Mouse (Mus musculus): ENCODE measurements at regions not wholly inside any gene's neighbourhood (a gene's known extent, or its start where the extent isn't known, plus 50 kb on each side); places are given as distances from the start of the nearest gene placed in this dataset.
"Not testable (repeated sequence)": the region's sequence is repeated elsewhere in the genome, so short reads cannot be mapped to it uniquely, and the experiment has no call there.

GRCm38 (mm10) chr13:111904616-111905212 is 95.9 kb upstream of the Map3k1 start:
- no peak for DNase-seq (ENCODE audit: low read depth, low spot score)

GRCm38 (mm10) chr13:111905213-111905701 is 96.5 kb upstream of the Map3k1 start:
- DNase-seq (ENCODE audit: low read depth, low spot score), result peak; percentile 89

DNA sequence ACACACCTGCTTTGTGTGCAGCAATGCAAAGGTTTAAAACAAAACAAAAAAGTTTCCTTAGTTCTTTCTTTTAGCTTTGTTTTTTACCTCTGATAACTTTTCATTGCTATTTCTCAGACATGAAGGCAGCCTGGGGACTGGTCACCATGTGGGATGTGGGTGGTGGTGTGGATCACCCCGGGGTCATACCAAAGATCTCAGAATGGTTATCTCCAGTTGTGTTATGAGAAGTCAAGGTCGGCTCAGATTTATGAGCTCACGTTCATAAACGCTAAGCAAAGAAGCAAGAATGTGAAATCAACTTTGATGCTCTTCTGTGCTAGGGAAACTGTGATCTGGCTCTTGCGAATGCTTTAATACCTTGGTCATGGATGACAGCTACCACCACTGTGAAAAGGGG is 102.3 kb upstream of the Map3k1 start:
- DNase-seq (ENCODE audit: low read depth, low spot score), result no peak

GRCm38 (mm10) chr13:111911661-111912312 is 103.0 kb upstream of the Map3k1 start:
- peak; percentile 61 for DNase-seq (ENCODE audit: low read depth, low spot score)

DNA sequence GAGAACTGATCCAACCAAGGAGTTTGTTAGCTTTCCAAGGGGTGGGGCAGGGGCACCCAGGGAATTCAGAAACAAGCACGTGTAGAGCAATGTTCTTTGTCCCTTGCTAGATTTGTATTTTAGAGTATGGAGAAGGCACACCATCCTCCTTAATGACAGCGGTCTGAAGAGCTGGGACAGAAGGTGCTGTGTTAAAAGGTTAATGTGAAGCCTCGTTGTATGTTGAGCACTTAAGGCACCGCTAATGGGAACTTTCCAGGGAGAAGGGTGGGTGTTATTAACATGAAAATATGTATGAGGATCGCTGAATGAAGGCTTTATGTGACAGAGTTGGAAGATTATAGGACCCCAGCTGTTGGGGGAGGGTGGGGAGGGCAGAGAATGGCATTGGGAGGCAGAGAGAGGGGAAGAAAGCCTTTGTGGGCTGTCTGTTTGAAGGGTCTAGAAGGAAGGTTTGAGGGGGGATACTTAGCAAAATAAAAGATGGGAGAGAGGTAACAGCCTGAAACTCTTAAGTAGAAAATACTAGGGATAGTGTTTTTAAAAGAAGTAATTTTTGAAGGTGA is 105.6 kb upstream of the Map3k1 start:
- DNase-seq (ENCODE audit: low read depth, low spot score), result no peak

GRCm38 (mm10) chr13:111919417-111919816 is 110.6 kb upstream of the Map3k1 start:
- not testable (repeated sequence) for DNase-seq (ENCODE audit: low read depth, low spot score)

DNA sequence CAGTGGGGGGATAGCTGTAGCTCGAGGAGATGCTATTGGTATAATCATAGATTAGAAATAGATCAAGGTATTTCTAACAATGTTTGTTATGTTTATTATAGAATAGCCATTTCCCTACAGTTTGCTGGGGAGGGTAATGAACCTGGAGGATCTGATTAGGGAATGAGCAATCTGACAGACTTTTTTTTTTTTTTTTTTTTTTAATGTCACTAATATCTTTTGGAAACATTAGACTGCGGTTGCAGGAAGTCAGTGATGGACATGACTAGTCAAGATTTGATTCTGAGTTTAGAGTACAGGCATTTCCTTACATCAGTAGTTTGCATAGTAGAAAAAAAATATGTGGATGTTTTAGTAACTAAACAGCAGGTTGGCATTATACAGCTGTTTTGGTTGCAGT is 111.7 kb upstream of the Map3k1 start:
- DNase-seq (ENCODE audit: low read depth, low spot score), result no peak

- no peak for DNase-seq (ENCODE audit: low read depth, low spot score)
Measured at GRCm38 (mm10) chr13:111921142-111922035, 112.6 kb upstream of the Map3k1 start.

DNA sequence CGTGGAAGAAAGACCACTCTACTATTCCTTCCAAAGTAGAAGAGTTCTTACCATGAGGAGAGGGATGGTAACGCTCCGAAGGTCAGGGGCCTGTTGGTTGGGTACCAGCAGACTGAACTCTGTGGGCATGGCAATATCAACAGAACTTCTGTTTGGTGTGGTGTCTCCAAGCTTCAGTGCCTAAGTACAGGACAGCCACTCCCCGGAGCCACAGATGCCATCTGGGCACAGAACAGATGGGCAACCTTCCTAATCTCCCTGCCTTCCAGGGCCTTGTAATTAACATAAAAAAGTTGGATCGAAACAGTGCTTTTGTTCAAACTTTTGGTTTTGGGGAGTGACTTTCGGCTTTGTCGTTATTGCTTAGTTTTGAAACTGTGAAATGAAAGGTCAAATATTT is 116.6 kb upstream of the Map3k1 start:
- no peak for DNase-seq (ENCODE audit: low read depth, low spot score)

GRCm38 (mm10) chr13:111926801-111927200 is 118.0 kb upstream of the Map3k1 start:
- DNase-seq (ENCODE audit: low read depth, low spot score), result no peak

DNA sequence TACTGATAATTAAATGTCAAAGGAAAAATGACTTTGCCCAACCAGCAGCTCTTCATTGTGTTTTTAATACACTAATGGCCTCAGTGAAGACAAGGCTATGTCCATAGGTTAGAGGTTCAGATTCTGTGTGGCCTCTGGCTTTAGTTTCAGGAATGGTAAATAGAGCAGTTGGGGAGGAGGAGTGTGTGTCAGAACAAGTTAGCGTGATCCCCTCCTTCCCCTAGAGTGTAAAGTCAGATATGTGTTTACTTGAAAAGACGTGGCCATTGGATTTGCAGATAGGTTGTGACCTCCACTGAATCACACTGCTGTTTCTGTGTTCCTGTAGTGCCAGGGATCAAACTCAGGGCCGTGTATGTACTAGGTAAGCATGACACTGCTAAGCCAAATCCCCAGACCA is 118.7 kb upstream of the Map3k1 start:
- DNase-seq (ENCODE audit: low read depth, low spot score), result no peak

DNA sequence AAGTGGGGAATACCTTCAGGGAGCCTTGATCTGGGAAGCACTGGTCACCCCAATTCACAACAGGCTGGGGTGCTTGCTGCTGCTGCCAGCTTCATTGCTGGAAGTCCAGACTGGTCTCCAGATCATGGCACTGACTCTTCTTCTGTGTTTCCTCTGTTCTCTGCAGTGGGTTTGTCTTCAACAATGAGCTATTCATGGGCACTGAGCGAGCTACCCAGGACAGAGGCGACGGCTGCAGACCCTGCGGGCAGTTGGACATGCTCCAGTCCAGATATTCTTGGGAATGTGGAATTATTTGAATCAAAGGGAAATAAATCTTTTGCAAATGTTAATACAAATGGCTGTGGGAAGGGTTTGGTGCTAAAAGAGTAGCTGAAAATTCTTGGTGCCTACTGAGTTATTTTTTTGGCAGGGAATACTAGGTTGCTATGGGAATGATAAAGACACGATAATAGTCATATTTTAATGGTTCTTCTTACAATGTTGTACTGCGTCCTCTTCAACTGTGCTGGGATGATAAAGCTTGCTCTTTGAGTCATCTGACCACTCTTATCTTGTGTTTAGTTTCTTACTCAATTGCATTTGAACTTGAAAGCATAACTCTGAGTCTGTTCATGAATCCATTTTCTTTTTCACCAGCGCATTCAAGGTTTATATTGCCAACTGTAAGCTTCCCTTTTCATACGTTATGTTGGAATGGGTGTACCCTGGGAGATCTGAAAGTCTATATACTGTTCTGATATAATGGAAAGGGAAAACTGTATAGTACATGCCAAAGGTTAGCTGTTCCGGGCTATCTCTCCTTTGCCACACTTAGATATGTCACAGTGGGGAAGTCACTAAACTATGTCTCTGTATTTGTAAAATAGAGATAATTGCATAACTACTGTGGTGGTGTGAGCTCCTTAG is 120.1 kb upstream of the Map3k1 start:
- DNase-seq (ENCODE audit: low read depth, low spot score), result no peak

DNA sequence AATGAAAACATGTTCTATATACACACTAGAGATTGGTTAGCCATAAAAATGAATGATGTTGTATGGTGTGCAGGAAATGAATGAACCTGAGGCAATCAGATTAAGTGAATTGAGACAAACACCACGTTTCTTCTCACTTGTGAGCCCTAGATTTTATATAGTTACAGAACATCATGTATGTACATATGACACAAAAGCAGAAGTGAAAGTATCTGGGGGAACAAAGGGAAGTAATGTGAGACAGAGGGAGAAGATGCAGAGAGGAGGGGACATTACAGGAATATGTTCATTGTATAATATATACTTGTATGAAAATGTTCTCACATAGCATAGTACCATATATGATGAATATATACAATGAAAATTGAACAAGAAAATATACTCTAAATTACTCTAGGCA is 121.1 kb upstream of the Map3k1 start:
- DNase-seq (ENCODE audit: low read depth, low spot score), result no peak

DNA sequence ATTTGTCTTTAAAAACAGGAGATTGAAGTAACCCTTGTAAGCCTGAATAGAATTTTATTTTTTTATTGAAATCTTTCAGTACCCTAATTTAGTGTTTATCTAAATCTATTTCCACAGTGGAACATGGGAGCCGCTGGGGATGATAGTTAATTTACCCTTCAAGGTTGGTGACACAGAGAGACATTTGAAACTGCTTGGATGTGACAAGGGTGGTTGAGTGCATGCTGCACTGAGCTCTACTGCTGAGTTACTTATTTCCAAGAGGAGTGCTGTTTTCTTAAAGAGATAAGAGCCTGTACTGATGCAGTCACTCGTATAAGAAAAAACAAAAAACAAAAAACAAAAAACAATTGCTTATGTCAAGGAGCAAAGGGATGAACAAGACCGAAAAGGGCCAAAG is 123.7 kb upstream of the Map3k1 start:
- no peak for DNase-seq (ENCODE audit: low read depth, low spot score)

GRCm38 (mm10) chr13:111933526-111934240 is 124.9 kb upstream of the Map3k1 start:
- no peak for DNase-seq (ENCODE audit: low read depth, low spot score)

DNA sequence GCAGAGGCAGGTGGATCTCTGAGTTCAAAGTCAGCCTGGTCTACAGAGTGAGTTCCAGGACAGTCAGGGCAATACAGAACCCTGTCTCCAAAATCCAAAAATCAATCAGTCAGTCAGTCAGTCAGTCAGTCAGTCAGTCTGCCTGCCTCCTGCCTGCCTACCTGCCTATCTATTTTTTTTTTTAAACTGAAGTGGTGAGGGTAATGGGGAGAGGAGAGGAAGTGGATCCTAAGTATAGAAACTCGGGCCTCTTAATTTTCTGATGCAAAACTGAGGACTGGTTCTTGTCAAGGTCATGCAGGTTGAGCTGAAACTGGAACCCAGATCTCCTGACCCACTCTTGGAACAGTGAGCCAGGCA is 126.9 kb upstream of the Map3k1 start:
- no peak for DNase-seq (ENCODE audit: low read depth, low spot score)

- no peak for DNase-seq (ENCODE audit: low read depth, low spot score)
Measured at GRCm38 (mm10) chr13:111936081-111936857, 127.5 kb upstream of the Map3k1 start.

DNA sequence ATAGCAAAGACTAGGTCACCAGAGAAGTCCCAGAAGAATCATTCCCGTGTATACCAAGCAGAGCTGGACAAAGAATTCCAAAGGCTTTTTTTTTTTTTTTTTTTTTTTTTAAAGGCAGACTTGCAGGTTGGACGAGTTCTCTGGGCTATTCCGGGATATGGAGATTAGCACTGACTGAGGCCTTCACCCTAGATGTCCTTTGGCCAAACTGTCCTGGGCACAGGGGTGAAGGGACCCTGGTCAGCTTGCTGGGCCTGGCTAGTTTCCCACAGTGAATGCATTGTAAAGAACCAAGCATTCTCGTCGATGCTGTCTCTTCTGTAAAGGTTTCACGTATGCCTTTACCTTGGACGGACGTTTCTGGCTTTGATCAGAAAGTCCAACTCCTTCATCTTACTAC is 128.2 kb upstream of the Map3k1 start:
- no peak for DNase-seq (ENCODE audit: low read depth, low spot score)

GRCm38 (mm10) chr13:111938896-111939422 is 130.2 kb upstream of the Map3k1 start:
- peak; percentile 49 for DNase-seq (ENCODE audit: low read depth, low spot score)
